Mouse (Mus musculus): Measurements from ENCODE around the gene Nf2. TPM values are rescaled to one million over a fixed set of nuclear protein-coding genes. Genes with fewer than 3 reads are reported as not detected.

The Nf2 gene
- polyA plus RNA-seq, 1 experiment from 2014 or later, result 64.0 TPM

- Histone ChIP-seq H3K4me1 (ENCODE audit: control insufficient read depth, insufficient read depth, low read length) (peaks cover 11% of the 10 kb centered on the region), H3K27me3 (ENCODE audit: control insufficient read depth, insufficient read depth, low read length) (no peaks in the 10 kb centered on the region), H3K4me2 (ENCODE audit: low read length) (no peak overlapping the region), H3K27ac (replicated peaks; ENCODE audit: low read depth, low read length) (no peak overlapping the region), H3K9ac (replicated peaks; ENCODE audit: low read length) (no peak overlapping the region), H3K9me3 (ENCODE audit: control insufficient read depth, low read length) (no peaks in the 10 kb centered on the region), H3K36me3 (ENCODE audit: control insufficient read depth, insufficient read depth, low read length) (0 out of 2 replicates have a peak, but pooled peaks cover 5% of the 10 kb centered on the region), H3K4me3 (replicated peaks; ENCODE audit: low read depth, low read length) (no peak overlapping the region)
- DNase-seq (peak; percentile 32), ATAC-seq (ENCODE audit: low FRiP score, low TSS enrichment) (no peak)
- 79% methylated on average over 10 of the region's 10 CpGs for WGBS
Observed at GRCm38 (mm10) chr11:4737682-4738081, 111.7 kb downstream of the Nf2 start.

- DNase-seq (no peak), ATAC-seq (ENCODE audit: low FRiP score, low TSS enrichment) (no peak)
- peaks cover 8% of the 10 kb centered on the region; the same call in 1 of the 2 replicates for H3K36me3 ChIP-seq (ENCODE audit: control insufficient read depth, insufficient read depth, low read length)
- H3K9ac ChIP-seq (replicated peaks; ENCODE audit: low read length), result no peak overlapping the region
- peaks cover 11% of the 10 kb centered on the region for H3K4me1 ChIP-seq (ENCODE audit: control insufficient read depth, insufficient read depth, low read length)
- no peak overlapping the region for H3K4me3 ChIP-seq (replicated peaks; ENCODE audit: low read depth, low read length)
- WGBS, result 42% methylated on average over 6 of the region's 6 CpGs
- no peak overlapping the region for H3K4me2 ChIP-seq (ENCODE audit: low read length)
- H3K9me3 ChIP-seq (ENCODE audit: control insufficient read depth, low read length), result no peaks in the 10 kb centered on the region
- H3K27ac ChIP-seq (replicated peaks; ENCODE audit: low read depth, low read length), result no peak overlapping the region
- H3K27me3 ChIP-seq (ENCODE audit: control insufficient read depth, insufficient read depth, low read length), result no peaks in the 10 kb centered on the region
Observed at GRCm38 (mm10) chr11:4736355-4736754, 113.0 kb downstream of the Nf2 start.

- peaks cover 11% of the 10 kb centered on the region for H3K4me1 ChIP-seq (ENCODE audit: control insufficient read depth, insufficient read depth, low read length)
- peaks cover 8% of the 10 kb centered on the region; the same call in 1 of the 2 replicates for H3K36me3 ChIP-seq (ENCODE audit: control insufficient read depth, insufficient read depth, low read length)
- 25% methylated on average over 12 of the region's 12 CpGs for WGBS
- no peak overlapping the region for H3K27ac ChIP-seq (replicated peaks; ENCODE audit: low read depth, low read length)
- no peak overlapping the region for H3K9ac ChIP-seq (replicated peaks; ENCODE audit: low read length)
- no peak for ATAC-seq (ENCODE audit: low FRiP score, low TSS enrichment)
- peak; percentile 63 for DNase-seq
- no peaks in the 10 kb centered on the region for H3K9me3 ChIP-seq (ENCODE audit: control insufficient read depth, low read length)
- H3K4me3 ChIP-seq (replicated peaks; ENCODE audit: low read depth, low read length), result no peak overlapping the region
- no peaks in the 10 kb centered on the region for H3K27me3 ChIP-seq (ENCODE audit: control insufficient read depth, insufficient read depth, low read length)
- H3K4me2 ChIP-seq (ENCODE audit: low read length), result no peak overlapping the region
Observed at GRCm38 (mm10) chr11:4734179-4734578, 115.2 kb downstream of the Nf2 start.

- no peak for DNase-seq
- WGBS, result 72% methylated on average over 7 of the region's 7 CpGs
- H3K4me2 ChIP-seq (ENCODE audit: low read length), result no peak overlapping the region
Observed at GRCm38 (mm10) chr11:4731781-4732180, 117.6 kb downstream of the Nf2 start.

GRCm38 (mm10) chr11:4730913-4731312 is 118.4 kb downstream of the Nf2 start:
- Histone ChIP-seq H3K4me3 (replicated peaks; ENCODE audit: low read depth, low read length) (no peak overlapping the region), H3K4me2 (ENCODE audit: low read length) (no peak overlapping the region), H3K4me1 (ENCODE audit: control insufficient read depth, insufficient read depth, low read length) (peaks cover 11% of the 10 kb centered on the region), H3K9ac (replicated peaks; ENCODE audit: low read length) (no peak overlapping the region), H3K27me3 (ENCODE audit: control insufficient read depth, insufficient read depth, low read length) (no peaks in the 10 kb centered on the region), H3K36me3 (ENCODE audit: control insufficient read depth, insufficient read depth, low read length) (peaks cover 3% of the 10 kb centered on the region; the same call in 1 of the 2 replicates), H3K27ac (replicated peaks; ENCODE audit: low read depth, low read length) (no peak overlapping the region), H3K9me3 (ENCODE audit: control insufficient read depth, low read length) (no peaks in the 10 kb centered on the region)
- no peak for DNase-seq
- ATAC-seq (ENCODE audit: low FRiP score, low TSS enrichment), result no peak
- 81% methylated on average over 5 of the region's 5 CpGs for WGBS

More at GRCm38 (mm10) chr11:4731781-4732180, 117.6 kb downstream of the Nf2 start:
- Histone ChIP-seq H3K27ac (replicated peaks; ENCODE audit: low read depth, low read length) (no peak overlapping the region), H3K36me3 (ENCODE audit: control insufficient read depth, insufficient read depth, low read length) (peaks cover 3% of the 10 kb centered on the region; the same call in 1 of the 2 replicates), H3K9ac (replicated peaks; ENCODE audit: low read length) (no peak overlapping the region), H3K4me3 (replicated peaks; ENCODE audit: low read depth, low read length) (no peak overlapping the region), H3K4me1 (ENCODE audit: control insufficient read depth, insufficient read depth, low read length) (peaks cover 11% of the 10 kb centered on the region), H3K9me3 (ENCODE audit: control insufficient read depth, low read length) (no peaks in the 10 kb centered on the region), H3K27me3 (ENCODE audit: control insufficient read depth, insufficient read depth, low read length) (no peaks in the 10 kb centered on the region)
- ATAC-seq (ENCODE audit: low FRiP score, low TSS enrichment), result no peak

GRCm38 (mm10) chr11:4730096-4730495 is 119.2 kb downstream of the Nf2 start:
- Histone ChIP-seq H3K9ac (replicated peaks; ENCODE audit: low read length) (no peak overlapping the region), H3K4me3 (replicated peaks; ENCODE audit: low read depth, low read length) (no peak overlapping the region), H3K9me3 (ENCODE audit: control insufficient read depth, low read length) (no peaks in the 10 kb centered on the region), H3K36me3 (ENCODE audit: control insufficient read depth, insufficient read depth, low read length) (peaks cover 9% of the 10 kb centered on the region), H3K4me2 (ENCODE audit: low read length) (no peak overlapping the region), H3K27ac (replicated peaks; ENCODE audit: low read depth, low read length) (no peak overlapping the region), H3K27me3 (ENCODE audit: control insufficient read depth, insufficient read depth, low read length) (no peaks in the 10 kb centered on the region), H3K4me1 (ENCODE audit: control insufficient read depth, insufficient read depth, low read length) (peaks cover 4% of the 10 kb centered on the region)
- ATAC-seq (ENCODE audit: low FRiP score, low TSS enrichment) (no peak), DNase-seq (no peak)
- WGBS, result 90% methylated on average over 6 of the region's 6 CpGs

DNA sequence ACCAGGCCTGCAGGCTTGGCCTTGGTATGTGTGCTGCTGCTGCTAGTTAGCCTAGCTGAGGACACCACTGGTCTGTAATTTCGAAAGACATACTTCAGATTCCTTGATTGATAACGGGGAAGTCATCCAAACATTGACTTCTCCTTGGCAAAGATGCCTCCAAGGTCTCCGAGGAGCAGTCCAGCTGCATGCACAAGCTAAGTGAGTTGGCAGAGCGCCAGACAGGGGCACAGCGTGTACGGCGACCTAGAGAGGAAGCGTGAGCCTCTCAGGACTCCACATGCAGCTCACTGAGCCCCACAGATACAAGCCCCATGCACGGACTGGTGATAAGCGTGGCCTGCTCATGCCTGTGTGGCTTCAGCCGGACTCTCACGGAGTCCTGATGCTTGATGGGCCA is 119.7 kb downstream of the Nf2 start:
- ATAC-seq (ENCODE audit: low FRiP score, low TSS enrichment), result no peak
- H3K4me1 ChIP-seq (ENCODE audit: control insufficient read depth, insufficient read depth, low read length), result no peaks in the 10 kb centered on the region
- DNase-seq, result peak; percentile 73
- no peak overlapping the region for H3K4me3 ChIP-seq (replicated peaks; ENCODE audit: low read depth, low read length)
- WGBS, result 58% methylated on average over 12 of the region's 12 CpGs
- H3K4me2 ChIP-seq (ENCODE audit: low read length), result no peak overlapping the region
- no peaks in the 10 kb centered on the region for H3K27me3 ChIP-seq (ENCODE audit: control insufficient read depth, insufficient read depth, low read length)
- no peak overlapping the region for H3K9ac ChIP-seq (replicated peaks; ENCODE audit: low read length)
- H3K27ac ChIP-seq (replicated peaks; ENCODE audit: low read depth, low read length), result no peak overlapping the region
- H3K36me3 ChIP-seq (ENCODE audit: control insufficient read depth, insufficient read depth, low read length), result peaks cover 13% of the 10 kb centered on the region
- H3K9me3 ChIP-seq (ENCODE audit: control insufficient read depth, low read length), result no peaks in the 10 kb centered on the region

- no peak overlapping the region for H3K4me2 ChIP-seq (ENCODE audit: low read length)
- WGBS, result 84% methylated on average over 8 of the region's 8 CpGs
Observed at GRCm38 (mm10) chr11:4721728-4722127, 127.6 kb downstream of the Nf2 start.

GRCm38 (mm10) chr11:4720900-4721580 is 128.3 kb downstream of the Nf2 start:
- Histone ChIP-seq H3K9me3 (ENCODE audit: control insufficient read depth, low read length) (no peaks in the 10 kb centered on the region), H3K27me3 (ENCODE audit: control insufficient read depth, insufficient read depth, low read length) (no peaks in the 10 kb centered on the region), H3K27ac (replicated peaks; ENCODE audit: low read depth, low read length) (no peak overlapping the region), H3K9ac (replicated peaks; ENCODE audit: low read length) (no peak overlapping the region), H3K36me3 (ENCODE audit: control insufficient read depth, insufficient read depth, low read length) (peaks cover 28% of the 10 kb centered on the region), H3K4me3 (replicated peaks; ENCODE audit: low read depth, low read length) (no peak overlapping the region), H3K4me2 (ENCODE audit: low read length) (no peak overlapping the region), H3K4me1 (ENCODE audit: control insufficient read depth, insufficient read depth, low read length) (no peaks in the 10 kb centered on the region)
- ATAC-seq (ENCODE audit: low FRiP score, low TSS enrichment) (no peak), DNase-seq (no peak)
- 64% methylated on average over 7 of the region's 7 CpGs for WGBS

More at GRCm38 (mm10) chr11:4721728-4722127, 127.6 kb downstream of the Nf2 start:
- DNase-seq (no peak), ATAC-seq (ENCODE audit: low FRiP score, low TSS enrichment) (no peak)
- H3K27ac ChIP-seq (replicated peaks; ENCODE audit: low read depth, low read length), result no peak overlapping the region
- H3K4me1 ChIP-seq (ENCODE audit: control insufficient read depth, insufficient read depth, low read length), result no peaks in the 10 kb centered on the region
- no peaks in the 10 kb centered on the region for H3K9me3 ChIP-seq (ENCODE audit: control insufficient read depth, low read length)
- H3K36me3 ChIP-seq (ENCODE audit: control insufficient read depth, insufficient read depth, low read length), result peaks cover 28% of the 10 kb centered on the region
- H3K27me3 ChIP-seq (ENCODE audit: control insufficient read depth, insufficient read depth, low read length), result no peaks in the 10 kb centered on the region
- H3K4me3 ChIP-seq (replicated peaks; ENCODE audit: low read depth, low read length), result no peak overlapping the region
- no peak overlapping the region for H3K9ac ChIP-seq (replicated peaks; ENCODE audit: low read length)
